Mouse (Mus musculus) Muller cell, postnatal 12 days (primary cell): ENCODE measurements around the gene Gm9936.
"Not testable (repeated sequence)": the region's sequence is repeated elsewhere in the genome, so short reads cannot be mapped to it uniquely, and the experiment has no call there.

Source experiments
- DNase-seq: peaks from one replicate; pipeline ENCODE4 v3.0.0-alpha.2; 2015; ENCODE audit errors: inconsistent ontology term

Gene Gm9936

DNA sequence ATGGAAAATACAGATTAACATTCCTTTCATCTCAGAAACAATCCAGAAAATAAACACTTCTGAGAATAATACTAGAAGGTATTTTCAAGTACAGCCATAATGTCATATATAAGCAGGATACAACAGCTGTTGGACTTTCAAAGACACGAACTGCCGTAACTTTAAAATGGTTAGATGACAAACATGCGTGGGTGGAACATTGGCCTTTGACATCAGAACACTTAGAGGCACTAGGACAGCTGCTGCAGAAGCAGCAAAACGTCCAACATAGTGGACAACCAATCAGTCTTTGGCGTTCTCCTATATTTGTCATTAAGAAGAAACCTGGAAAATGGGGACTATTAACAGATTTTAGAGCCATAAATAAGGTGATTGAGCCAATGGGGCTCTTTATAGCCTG, 18.0 kb downstream of the Gm9936 start:
- DNase-seq, result not testable (repeated sequence)

DNA sequence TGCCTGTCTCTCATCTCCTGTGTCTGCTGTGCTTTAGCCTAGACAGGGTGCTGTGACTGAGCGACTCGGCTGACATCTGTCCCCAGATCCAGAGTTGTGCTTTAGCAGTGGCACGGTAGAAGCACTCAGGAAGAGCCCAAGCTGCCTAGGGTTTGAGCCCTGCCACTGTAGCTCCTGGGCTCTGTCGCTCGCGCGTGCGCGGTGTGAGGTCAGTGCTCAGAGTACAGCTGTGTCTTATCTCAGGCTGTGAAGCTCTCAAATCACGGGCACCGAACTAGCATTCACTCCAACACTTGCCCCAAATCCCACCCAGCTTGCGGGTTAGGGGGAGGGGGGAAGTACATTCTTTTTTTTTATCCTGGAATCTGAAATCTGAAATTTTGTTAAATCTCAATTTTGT, 21.6 kb downstream of the Gm9936 start:
- no peak for DNase-seq

DNA sequence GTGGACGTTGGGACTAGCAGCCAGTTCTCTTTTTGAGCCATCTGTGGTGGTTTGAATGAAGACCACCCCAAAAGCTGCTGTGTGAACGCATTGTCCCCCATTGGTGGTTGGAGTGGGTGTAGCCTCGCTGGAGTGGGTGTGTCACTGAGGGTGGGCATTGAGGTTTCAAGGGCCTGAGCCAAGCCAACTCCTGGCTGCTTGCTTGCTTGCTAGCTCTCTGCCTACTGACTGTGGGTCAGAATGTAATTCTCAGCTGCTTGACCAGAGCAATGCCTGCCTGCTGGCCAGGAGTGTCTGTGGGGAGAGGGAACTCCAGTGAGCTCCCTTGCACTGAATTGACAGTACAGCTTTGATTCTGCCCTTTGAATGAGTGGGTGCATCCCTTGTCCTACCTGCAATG, 28.7 kb downstream of the Gm9936 start:
- no peak for DNase-seq

DNA sequence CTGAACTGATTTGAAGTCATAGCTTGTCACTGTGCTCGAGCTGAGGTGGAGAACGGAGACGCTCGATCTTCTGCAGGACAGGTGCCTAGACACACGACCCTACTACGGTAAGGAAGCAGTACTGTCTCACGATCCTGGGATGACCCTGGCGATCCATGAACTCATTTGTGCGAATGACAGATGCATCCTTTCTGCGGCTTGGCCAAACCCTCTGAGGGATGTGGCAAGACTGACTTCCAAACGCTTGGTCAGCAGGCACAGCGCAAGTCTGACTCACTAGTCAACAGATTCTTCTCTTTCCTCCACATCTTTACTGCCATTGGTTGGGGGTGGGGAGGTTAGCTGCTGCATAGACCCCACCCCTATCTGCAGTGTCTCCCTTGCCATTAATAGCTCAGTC, 31.1 kb downstream of the Gm9936 start:
- no peak for DNase-seq

DNA sequence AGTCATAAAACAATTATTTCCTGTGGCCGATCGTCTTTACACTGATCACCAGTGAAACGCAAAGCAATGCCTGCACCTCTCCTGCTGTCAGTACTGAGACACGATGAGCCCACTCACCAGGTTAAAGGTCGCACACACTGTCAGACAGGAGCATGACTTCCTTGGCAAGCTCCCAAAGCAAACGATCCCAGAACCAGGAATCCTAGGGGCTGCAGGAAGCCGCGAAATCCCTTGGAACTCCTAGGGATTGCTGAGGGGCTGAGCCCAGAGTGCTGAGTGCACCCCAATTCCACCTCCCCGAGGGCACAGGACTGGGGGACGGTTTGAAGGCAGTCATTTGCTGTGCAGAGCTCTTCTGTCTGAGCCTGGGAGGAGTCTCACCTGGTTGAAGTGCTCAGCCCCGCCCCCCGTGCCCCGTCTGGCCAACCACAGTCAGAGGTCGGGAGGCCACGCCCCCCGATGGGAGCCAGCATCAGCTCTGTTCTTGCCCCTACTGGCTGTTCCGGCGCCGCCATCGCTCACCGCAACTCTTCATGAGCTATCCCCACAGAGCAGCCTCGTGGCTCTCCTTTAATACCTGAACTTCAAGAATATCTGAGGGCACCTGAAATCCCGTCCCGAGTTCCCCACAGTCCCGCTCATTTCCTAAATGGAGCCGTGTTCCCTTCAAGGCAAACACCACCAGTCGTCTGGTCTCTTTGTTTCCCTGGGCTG, 32.3 kb downstream of the Gm9936 start:
- peak; percentile 93 for DNase-seq

DNA sequence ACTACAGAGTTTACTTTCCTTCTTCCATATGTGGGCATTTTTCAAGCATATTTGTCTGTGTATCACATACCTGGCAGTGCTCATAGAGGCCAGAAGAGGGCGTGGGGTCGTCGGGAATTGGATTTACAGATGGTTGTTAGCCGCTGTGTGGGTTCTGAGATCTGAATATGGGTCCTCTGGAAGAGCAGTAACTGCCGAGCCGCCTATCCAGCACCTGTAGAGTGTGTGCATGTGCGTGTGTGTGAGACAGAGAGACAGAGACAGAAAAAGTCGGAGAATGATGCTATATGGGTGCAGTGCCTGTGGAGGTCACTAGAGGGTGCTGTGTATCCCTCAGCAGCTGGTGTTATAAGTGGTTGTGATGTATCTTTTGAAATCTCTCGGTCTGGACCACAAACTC, 34.3 kb downstream of the Gm9936 start:
- peak; percentile 56 for DNase-seq

DNA sequence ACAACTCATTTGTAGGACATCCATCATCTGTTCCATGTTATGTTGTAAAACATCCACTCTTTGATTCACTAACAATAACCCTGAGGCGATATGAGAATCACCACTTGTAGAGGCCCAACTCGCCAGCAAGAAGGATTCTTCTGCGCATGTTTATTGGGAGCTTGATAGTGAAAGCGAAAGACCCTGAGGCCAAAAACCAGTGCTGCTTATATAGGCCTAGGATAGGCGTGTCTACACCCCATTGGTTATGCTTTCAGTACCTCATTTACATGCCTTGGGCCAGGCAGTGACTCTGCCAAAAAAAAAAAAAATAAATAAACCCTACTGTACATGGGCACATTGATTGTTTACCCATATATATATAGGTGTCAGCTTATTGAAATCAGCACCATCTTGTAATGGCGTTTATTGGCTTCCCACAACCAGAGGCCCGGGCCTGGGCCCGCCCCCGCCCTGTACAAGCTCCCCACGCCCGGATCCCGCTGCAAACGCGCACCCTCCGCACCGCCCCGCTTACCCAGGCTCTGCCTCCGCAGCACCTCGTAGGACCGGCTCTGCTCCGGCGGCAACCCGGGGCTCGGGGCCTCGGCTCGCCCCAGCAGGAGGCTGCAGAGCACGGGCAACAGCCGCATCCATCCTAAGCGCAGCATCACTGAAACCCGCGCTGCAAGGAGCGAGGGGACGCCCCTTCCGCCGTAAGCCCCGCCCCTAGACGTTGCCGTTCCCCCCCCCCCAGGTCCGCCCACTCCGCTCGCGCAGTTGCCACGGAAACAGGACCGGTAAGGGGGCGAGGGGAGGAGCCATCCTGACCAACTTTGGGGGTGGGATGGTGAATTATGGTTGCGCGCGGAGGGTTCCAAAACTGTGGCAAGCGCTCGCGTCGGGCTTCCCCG, 35.4 kb downstream of the Gm9936 start, which contains the start of gene 1500011B03Rik:
Gene 1500011B03Rik, minus strand, starts transcription at position 673 of the 893 bp plus-strand sequence.
- DNase-seq, result peak; percentile 90

DNA sequence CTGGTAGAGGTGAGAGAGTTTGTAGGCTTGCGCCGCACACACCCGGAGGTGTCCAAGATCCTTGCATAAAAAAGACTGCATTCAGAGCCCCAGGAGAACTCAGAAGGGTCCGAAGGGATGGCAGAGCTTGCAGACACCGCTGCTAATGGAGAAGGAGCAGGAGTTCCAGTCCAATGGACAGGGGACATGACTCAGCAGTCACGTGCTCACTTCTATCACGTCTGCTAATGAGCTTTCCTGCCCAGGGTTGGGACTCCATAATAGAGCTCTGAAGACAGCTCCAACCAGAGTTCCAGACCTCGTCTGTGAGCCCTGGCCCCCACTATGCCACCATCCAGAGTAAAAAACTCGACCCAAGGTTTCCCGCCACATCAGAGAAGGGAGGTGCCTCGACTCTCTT, 40.4 kb downstream of the Gm9936 start:
- DNase-seq, result no peak

DNA sequence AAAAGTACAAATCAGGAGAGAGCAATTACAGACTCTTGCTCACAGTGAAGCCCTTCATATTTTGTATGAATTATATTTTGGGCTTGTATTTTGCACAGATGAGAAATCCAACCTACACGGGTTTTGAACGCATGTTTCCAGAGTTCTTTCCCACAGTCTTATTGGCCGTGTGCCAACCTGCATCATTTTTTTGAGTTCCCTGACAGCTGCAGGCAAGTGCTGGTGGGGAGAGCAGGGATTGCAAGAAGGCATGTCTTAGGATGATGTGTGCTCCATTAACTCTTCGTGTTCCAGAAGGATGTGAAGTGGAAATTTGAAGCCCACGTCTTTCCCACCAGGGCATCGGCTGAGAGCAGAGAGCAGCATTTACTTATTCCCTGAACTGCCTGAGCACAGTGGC, 41.9 kb downstream of the Gm9936 start:
- DNase-seq, result no peak

DNA sequence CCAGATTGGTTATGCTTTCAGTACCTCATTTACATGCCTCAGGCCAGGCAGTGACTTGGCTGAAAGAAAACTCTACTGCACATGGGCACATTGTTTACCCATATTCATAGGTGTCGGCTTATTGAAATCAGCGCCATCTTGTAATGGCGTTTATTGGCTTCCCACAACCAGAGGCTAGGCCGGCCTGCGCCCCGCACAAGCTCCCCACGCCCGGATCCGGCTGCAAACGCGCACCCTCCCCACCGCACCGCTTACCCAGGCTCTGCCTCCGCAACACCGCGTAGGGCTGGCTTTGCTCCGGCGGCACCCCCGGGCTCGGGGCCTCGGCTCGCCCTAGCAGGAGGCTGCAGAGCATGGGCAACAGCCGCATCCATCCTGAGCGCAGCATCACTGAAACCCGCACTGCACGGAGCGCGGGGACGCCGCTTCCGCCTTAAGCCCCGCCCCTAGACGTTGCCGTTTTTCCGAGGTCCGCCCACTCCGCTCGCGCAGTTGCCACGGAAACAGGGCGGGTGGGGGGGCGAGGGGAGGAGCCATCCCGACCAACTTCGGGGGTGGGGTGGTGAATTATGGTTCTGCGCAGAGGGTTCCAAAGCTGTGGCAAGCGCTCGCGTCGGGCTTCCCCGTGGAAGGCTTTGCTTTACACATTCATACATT, 44.8 kb downstream of the Gm9936 start:
- peak; percentile 90 for DNase-seq

DNA sequence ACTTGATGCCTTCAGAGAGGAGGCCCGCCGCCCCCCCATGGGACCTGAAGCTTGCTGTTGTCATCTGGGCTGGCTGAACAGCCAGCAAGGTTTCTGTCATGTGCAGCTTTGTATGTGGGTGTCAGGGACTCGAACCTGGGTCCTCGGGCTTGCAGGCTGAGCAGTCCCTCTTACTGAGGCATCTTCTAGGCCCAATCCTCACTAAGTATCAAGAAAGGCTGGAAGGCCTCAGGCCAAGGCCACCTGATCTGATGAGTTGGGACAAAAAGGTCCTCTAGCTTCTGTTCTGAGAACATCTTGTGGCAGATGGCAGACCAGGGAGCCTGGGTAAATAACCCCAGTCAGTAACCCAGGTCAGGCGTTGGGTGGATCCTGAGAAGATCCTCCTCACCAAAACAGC, 48.7 kb downstream of the Gm9936 start:
- DNase-seq, result no peak

DNA sequence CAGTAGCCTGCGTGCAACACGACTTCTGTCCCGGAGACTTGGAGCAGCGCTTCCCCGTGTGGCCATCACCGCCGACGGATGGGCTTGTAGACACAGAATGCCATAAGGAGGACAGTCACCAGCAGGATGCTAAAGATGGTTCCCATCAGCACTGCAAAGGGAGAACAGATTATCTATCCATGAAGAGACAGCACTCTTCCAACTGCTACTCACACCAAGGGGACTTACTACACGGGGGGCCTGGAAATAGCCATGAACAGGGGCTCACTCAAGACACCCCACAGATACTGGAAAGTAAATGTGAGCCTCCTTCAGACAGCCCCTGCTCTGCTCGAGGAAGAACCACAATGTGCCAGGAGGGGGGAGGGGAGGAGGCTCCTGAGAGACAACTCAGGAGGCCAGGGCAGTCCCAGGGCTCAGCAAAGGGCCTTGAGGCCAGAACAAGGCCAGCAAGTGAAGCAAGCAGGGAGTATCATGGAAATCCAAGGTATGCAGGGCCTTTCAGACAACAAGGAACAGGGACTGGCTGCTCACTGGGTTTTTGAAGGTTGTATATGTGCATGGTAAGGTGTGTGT, 49.2 kb downstream of the Gm9936 start:
- DNase-seq, result no peak

DNA sequence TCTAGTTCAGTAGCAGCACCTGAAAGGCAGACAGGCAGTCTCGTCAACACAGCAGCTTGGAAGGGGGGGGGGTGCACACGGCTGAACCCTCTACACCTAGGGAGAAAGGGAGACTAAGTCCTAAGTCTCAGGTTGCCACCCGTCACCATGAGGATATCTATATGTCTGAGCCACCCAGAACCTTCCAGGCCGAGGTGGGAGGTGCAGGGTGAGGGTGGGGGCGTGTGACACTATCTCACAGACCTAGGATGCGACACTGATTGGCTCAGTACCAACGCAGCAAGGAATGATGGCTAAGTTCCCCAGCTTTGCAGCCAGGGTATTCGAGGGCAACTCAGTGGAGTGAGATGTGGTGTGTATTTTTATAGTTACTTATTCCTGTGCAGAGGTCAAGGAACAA, 50.1 kb downstream of the Gm9936 start:
- DNase-seq, result no peak

DNA sequence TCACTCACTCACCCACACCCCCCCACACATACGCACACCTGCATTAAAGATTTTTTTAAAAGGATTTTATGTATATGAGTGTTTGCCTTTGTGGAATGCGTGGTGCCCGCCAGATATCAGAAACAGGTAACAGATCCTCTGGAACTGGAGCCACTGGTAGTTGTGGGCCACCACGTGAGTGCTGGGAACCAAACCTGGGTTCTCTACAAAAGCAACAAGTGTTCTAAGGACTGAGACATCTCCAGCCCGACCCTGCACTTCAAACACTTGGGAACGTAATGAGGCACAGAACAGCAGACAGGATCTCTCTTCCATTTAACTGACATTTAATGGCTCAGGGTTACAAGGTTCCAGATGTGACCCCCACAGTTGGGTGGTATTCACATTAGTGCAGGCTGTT, 50.6 kb downstream of the Gm9936 start:
- no peak for DNase-seq

DNA sequence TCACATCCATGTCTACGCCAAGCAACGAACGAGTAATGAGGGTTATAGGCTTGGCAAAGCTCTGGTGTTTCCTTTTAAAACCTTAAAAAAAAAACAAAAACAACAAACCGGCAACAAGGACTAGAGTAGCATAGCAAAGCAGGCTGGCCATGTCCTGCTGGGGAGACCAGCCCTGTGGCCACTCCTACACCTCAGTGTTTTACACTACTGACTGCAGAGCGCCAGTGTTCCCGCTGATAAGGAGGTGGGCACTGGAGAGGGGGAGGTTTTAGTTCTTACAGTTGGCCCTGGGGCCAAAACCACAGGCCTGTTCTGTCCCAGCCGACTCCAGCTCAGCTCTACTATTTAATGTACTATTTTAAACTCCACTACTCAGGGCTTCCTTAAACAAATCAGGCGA, 51.0 kb downstream of the Gm9936 start:
- no peak for DNase-seq

DNA sequence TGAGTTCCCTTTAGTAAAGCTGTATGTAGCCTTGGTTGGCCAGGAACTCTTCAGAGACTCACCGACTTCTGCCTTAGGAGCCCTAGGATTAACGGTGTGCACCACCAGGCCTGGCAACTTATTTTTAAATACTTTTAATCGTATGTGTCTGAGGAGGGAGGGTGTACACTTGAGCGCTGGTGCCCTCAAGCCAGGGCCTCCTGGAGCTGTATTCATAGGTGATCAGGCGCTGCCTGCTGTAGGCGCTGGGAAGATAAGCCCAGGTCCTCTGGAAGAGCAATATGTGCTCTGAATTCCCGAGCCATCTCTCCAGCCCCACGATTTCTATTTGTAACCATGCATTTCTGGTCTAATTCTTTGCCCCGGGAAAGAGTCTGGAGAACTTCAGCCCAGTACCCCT, 51.4 kb downstream of the Gm9936 start:
- DNase-seq, result no peak

DNA sequence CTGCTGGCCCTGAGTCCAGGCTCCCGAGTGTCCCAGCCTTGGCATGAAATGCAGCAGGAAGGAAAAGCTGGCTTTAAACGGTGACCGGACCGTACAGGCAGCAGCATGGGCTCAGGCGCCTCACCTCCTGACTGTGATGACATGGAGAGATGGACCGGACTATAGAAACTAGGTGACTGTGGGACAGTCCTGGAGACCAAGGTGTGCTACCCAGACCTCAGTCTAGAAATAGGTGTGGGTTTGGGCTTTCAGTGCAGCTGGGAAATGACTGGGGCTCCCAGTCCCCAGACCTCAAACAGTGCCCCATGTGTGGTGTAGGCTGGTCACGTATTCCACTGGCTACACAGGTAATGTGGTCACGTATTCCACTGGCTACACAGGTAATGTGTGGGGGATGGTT, 51.8 kb downstream of the Gm9936 start:
- DNase-seq, result no peak
